Mouse (Mus musculus) spleen, postnatal 36 days (tissue): ENCODE measurements around the gene Ccdc12.

Experiments
- DNase-seq, 2 experiments: peaks; one replicate each; pipeline ENCODE4 v3.0.0; 2022; ENCODE audit warnings: low spot score in 2 of 2, mixed read lengths in 1 of 2

Gene Ccdc12

GRCm38 (mm10) chr9:110702848-110703247 lies 46.5 kb downstream of the Ccdc12 start:
- no peak for DNase-seq

- no peak for DNase-seq
These were observed 47.6 kb downstream of the Ccdc12 start for GRCm38 (mm10) chr9:110703951-110704350.

- peak; percentile 53 to 54 for DNase-seq
These were observed 50.5 kb downstream of the Ccdc12 start for GRCm38 (mm10) chr9:110706784-110707183.

- peak; percentile 90 to 91 for DNase-seq
These were observed 53.4 kb downstream of the Ccdc12 start for GRCm38 (mm10) chr9:110709640-110710258.

GRCm38 (mm10) chr9:110711532-110711931 lies 55.2 kb downstream of the Ccdc12 start:
- DNase-seq = no peak

GRCm38 (mm10) chr9:110711996-110712395 lies 55.7 kb downstream of the Ccdc12 start:
- DNase-seq = no peak

- DNase-seq = no peak
These were observed 56.2 kb downstream of the Ccdc12 start for GRCm38 (mm10) chr9:110712545-110712944.

- no peak for DNase-seq
These were observed 57.1 kb downstream of the Ccdc12 start for GRCm38 (mm10) chr9:110713389-110713788.

GRCm38 (mm10) chr9:110715426-110715825 lies 59.1 kb downstream of the Ccdc12 start:
- DNase-seq = no peak

- peak; percentile 25 to 31 for DNase-seq
These were observed 60.5 kb downstream of the Ccdc12 start for GRCm38 (mm10) chr9:110716775-110717174.

GRCm38 (mm10) chr9:110718071-110718470 lies 61.8 kb downstream of the Ccdc12 start:
- DNase-seq = no peak

GRCm38 (mm10) chr9:110718810-110719209 lies 62.5 kb downstream of the Ccdc12 start:
- DNase-seq = no peak

GRCm38 (mm10) chr9:110719977-110720376 lies 63.7 kb downstream of the Ccdc12 start:
- DNase-seq = no peak

GRCm38 (mm10) chr9:110722060-110722459 lies 65.8 kb downstream of the Ccdc12 start:
- DNase-seq = no peak

GRCm38 (mm10) chr9:110725721-110726135 lies 69.4 kb downstream of the Ccdc12 start:
- DNase-seq = no peak

- no peak for DNase-seq
These were observed 70.6 kb downstream of the Ccdc12 start for GRCm38 (mm10) chr9:110726867-110727266.

- peak; percentile 13 to 30 for DNase-seq
These were observed 73.5 kb downstream of the Ccdc12 start for GRCm38 (mm10) chr9:110729841-110730240.

- DNase-seq = no peak
These were observed 75.6 kb downstream of the Ccdc12 start for GRCm38 (mm10) chr9:110731859-110732258.

- peak; percentile 53 to 59 for DNase-seq
These were observed 76.3 kb downstream of the Ccdc12 start for GRCm38 (mm10) chr9:110732623-110733022.

GRCm38 (mm10) chr9:110733102-110733501 lies 76.8 kb downstream of the Ccdc12 start:
- DNase-seq = no peak

- no peak for DNase-seq
These were observed 77.9 kb downstream of the Ccdc12 start for GRCm38 (mm10) chr9:110734154-110734553.

GRCm38 (mm10) chr9:110736362-110736761 lies 80.1 kb downstream of the Ccdc12 start:
- DNase-seq = no peak

GRCm38 (mm10) chr9:110738054-110738453 lies 81.8 kb downstream of the Ccdc12 start:
- no peak for DNase-seq

- DNase-seq = no peak
These were observed 83.7 kb downstream of the Ccdc12 start for GRCm38 (mm10) chr9:110739961-110740360.
